ENCODE assay signal across 8 mouse cellular contexts in the genomic region with DNA sequence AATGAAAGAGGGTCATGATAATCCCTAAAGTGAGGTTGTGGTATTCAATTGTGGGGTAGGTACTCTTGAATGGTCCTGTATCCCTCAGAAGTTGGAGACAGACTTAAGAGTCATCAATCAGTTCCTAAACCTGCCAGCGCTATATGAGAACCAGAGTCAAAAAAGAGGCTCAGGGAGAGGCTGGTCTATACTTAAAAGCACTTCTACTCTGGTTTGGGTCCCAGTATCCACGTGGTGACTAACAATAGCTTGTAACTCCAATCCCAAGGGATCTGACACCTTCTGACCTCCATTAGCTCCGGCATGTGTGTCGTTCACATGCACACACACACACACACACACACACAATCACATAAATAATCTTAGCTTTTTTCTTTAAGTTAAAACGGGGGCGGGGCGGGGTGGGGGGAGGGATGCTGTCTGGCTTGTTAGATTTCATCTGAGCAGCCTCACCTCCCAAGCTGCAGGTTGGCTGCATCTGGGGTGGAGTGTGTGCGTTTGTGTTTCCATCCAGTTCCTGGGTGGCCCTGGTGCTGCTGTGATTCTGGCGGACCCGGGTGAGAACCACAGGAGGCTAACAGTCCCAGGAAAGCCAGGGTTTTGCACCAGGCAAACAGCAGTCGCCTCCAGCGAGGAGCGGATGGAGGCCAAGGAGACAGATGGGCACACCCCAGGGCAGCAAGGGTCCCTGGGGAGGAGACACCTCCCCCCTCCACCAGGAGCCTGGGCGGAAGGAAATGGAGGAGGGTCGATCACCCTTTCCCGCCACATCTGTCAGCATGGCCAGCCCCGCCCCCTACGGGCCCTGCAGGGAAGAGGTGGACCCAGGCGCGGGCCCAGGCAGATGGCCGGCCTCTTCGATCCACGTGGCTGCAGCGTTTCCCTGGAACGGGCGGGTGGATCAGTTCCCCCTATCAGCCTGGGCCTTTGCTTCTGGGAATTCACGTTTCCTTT. TPM values are rescaled to one million over a fixed set of nuclear protein-coding genes. Genes with fewer than 3 reads are reported as not detected.
DNase-seq lines count a peak whose midpoint lies in the region; ATAC-seq lines count a peak whose summit lies in the region.

No protein-coding gene starts in this region.

- H3K36me3 ChIP-seq in embryonic facial prominence, embryonic 13.5 days = no peaks in the 10 kb centered on the region
- no peaks in the 10 kb centered on the region for H3K36me3 ChIP-seq in heart, embryonic 12.5 days
- H3K36me3 ChIP-seq in kidney, embryonic 15.5 days = no peaks in the 10 kb centered on the region
- H3K36me3 ChIP-seq in lung, embryonic 15.5 days = no peaks in the 10 kb centered on the region

- H3K27me3 ChIP-seq in embryonic facial prominence, embryonic 13.5 days = no peaks in the 10 kb centered on the region
- no peaks in the 10 kb centered on the region for H3K27me3 ChIP-seq in heart, embryonic 12.5 days (replicated peaks)
- H3K27me3 ChIP-seq in kidney, embryonic 15.5 days = 0 out of 2 replicates have a peak, but pooled peaks cover 4% of the 10 kb centered on the region
- H3K27me3 ChIP-seq in lung, embryonic 15.5 days = no peaks in the 10 kb centered on the region

- peak overlapping the region; percentile 53 for H3K27ac ChIP-seq in embryonic facial prominence, embryonic 13.5 days
- peak overlapping the region; percentile 80 for H3K27ac ChIP-seq in heart, embryonic 12.5 days (ENCODE audit: poor library complexity, severe bottlenecking)
- H3K27ac ChIP-seq in kidney, embryonic 15.5 days = peak overlapping the region; percentile 86
- H3K27ac ChIP-seq in lung, embryonic 15.5 days = peak overlapping the region; percentile 91

- no peaks in the 10 kb centered on the region for H3K9me3 ChIP-seq in embryonic facial prominence, embryonic 13.5 days
- H3K9me3 ChIP-seq in heart, embryonic 12.5 days (replicated peaks) = no peaks in the 10 kb centered on the region
- H3K9me3 ChIP-seq in kidney, embryonic 15.5 days (replicated peaks) = no peaks in the 10 kb centered on the region
- no peaks in the 10 kb centered on the region for H3K9me3 ChIP-seq in lung, embryonic 15.5 days

- peak overlapping the region; percentile 37 for H3K4me3 ChIP-seq in embryonic facial prominence, embryonic 13.5 days
- peak overlapping the region; percentile 37 for H3K4me3 ChIP-seq in heart, embryonic 12.5 days
- H3K4me3 ChIP-seq in kidney, embryonic 15.5 days (replicated peaks) = peak overlapping the region; percentile 37
- peak overlapping the region; percentile 40 for H3K4me3 ChIP-seq in lung, embryonic 15.5 days

- peaks cover 31% of the 10 kb centered on the region for H3K4me1 ChIP-seq in embryonic facial prominence, embryonic 13.5 days
- peaks cover 49% of the 10 kb centered on the region for H3K4me1 ChIP-seq in heart, embryonic 12.5 days (replicated peaks)
- peaks cover 43% of the 10 kb centered on the region for H3K4me1 ChIP-seq in kidney, embryonic 15.5 days
- peaks cover 48% of the 10 kb centered on the region for H3K4me1 ChIP-seq in lung, embryonic 15.5 days

- 1% methylated on average over 27 of the region's 27 CpGs for WGBS in embryonic facial prominence, embryonic 13.5 days
- WGBS in heart, embryonic 12.5 days = 2% methylated on average over 27 of the region's 27 CpGs
- whole genome bisulfite sequencing in kidney, embryonic 15.5 days = 1% methylated on average over 27 of the region's 27 CpGs
- 3% methylated on average over 27 of the region's 27 CpGs for WGBS in lung, embryonic 15.5 days

- ATAC-seq in embryonic facial prominence, embryonic 13.5 days (ENCODE audit: insufficient number of reproducible peaks, insufficient read depth, low FRiP score, low TSS enrichment, low read depth) = peak; percentile 66; the same call in 1 of the 2 replicates
- ATAC-seq in heart, embryonic 12.5 days (ENCODE audit: insufficient number of reproducible peaks, low FRiP score) = peak; percentile 76
- ATAC-seq in kidney, embryonic 15.5 days (replicated peaks; ENCODE audit: low FRiP score) = peak; percentile 73
- ATAC-seq in lung, embryonic 15.5 days (ENCODE audit: borderline replicate concordance, extremely low read depth, low FRiP score, low TSS enrichment) = peak; percentile 74

- H3K9ac ChIP-seq in embryonic facial prominence, embryonic 13.5 days = peak overlapping the region; percentile 61
- H3K9ac ChIP-seq in heart, embryonic 12.5 days = peak overlapping the region; percentile 77
- peak overlapping the region; percentile 37 for H3K9ac ChIP-seq in kidney, embryonic 15.5 days
- H3K9ac ChIP-seq in lung, embryonic 15.5 days = peak overlapping the region; percentile 43

- peak; percentile 44 to 45 for DNase-seq in B cell, adult 2 months
- DNase-seq in adrenal gland, postnatal 36 days = peak; percentile 95 to 98
- peak; percentile 65 for DNase-seq in ovary, postnatal 10 days (ENCODE audit: low spot score)
- peak; percentile 73 for DNase-seq in thymus, postnatal 25 days

- H3K4me2 ChIP-seq in embryonic facial prominence, embryonic 13.5 days = peak overlapping the region; percentile 71
- peak overlapping the region; percentile 75 for H3K4me2 ChIP-seq in heart, embryonic 12.5 days
- H3K4me2 ChIP-seq in kidney, embryonic 15.5 days = peak overlapping the region; percentile 75
- peak overlapping the region; percentile 76 for H3K4me2 ChIP-seq in lung, embryonic 15.5 days

RNA-seq across cellular contexts. Expression of a gene that starts 37.0 kb away (rescaled TPM):
- 1 to 10 TPM; 2.6 to 3.6 TPM for total RNA-seq in adrenal gland, postnatal 36 days (2021)
- 11.5 and 12.9 TPM in 2 replicates for polyA plus RNA-seq in embryonic facial prominence, embryonic 13.5 days (2015; fragmentation: Nextera tagmentation; extraction: Ambion mirVana)
- 2.0 and 2.1 TPM in 2 replicates for polyA plus RNA-seq in heart, embryonic 12.5 days (2016; fragmentation: Nextera tagmentation; extraction: Ambion mirVana)
- 12.0 and 13.0 TPM in 2 replicates for polyA plus RNA-seq in kidney, embryonic 15.5 days (2015; fragmentation: Nextera tagmentation; extraction: Ambion mirVana)
- polyA plus RNA-seq in lung, embryonic 15.5 days (2015; fragmentation: Nextera tagmentation; extraction: Ambion mirVana) = 19.1 and 21.7 TPM in 2 replicates

RNA-seq across cellular contexts. Expression of a gene that starts 50.0 kb away (rescaled TPM):
- total RNA-seq in adrenal gland, postnatal 36 days (2021) = 100 to 1,000 TPM; 249 to 251 TPM
- polyA plus RNA-seq in embryonic facial prominence, embryonic 13.5 days (2015; fragmentation: Nextera tagmentation; extraction: Ambion mirVana) = 284 and 299 TPM in 2 replicates
- 317 and 330 TPM in 2 replicates for polyA plus RNA-seq in heart, embryonic 12.5 days (2016; fragmentation: Nextera tagmentation; extraction: Ambion mirVana)
- polyA plus RNA-seq in kidney, embryonic 15.5 days (2015; fragmentation: Nextera tagmentation; extraction: Ambion mirVana) = 289 and 308 TPM in 2 replicates
- 341 and 343 TPM in 2 replicates for polyA plus RNA-seq in lung, embryonic 15.5 days (2015; fragmentation: Nextera tagmentation; extraction: Ambion mirVana)

Comparison
In these comparisons a context has a peak if more than half of its experiments do, and no peak if none do; other contexts are left out.
1. Peak in every context shown above with its lines: DNase-seq, ATAC-seq, H3K4me3 ChIP-seq and H3K27ac ChIP-seq.
2. DNase-seq: peak in every context shown above with its lines; median percentile 96 in adrenal gland, postnatal 36 days; 73 in thymus, postnatal 25 days; 65 in ovary, postnatal 10 days; 44 in B cell, adult 2 months.